Comparison of ENCODE assay signal across 6 mouse cellular contexts in the genomic region with DNA sequence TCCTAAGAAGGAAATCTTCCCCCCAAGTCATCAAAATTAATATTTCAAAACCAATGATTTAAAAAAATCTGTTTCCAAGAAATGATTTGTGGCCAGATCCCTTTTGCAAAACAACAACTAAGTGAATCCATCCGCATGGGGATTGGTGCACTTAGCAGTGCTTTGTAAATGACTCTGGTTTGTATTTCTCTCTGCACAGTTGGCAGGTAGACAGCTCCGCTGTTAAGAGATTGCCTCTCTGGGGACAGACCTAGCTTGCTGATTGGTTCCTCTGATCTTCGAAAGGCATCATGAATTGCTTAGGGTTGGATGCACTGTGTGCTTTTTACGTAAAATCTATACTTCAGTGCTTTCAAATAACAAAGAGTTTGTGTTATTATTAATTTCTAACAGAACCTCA.
DNase-seq lines count a peak whose midpoint lies in the region; ATAC-seq and TF ChIP-seq lines count a peak whose summit lies in the region.
"Not testable (repeated sequence)": the region's sequence is repeated elsewhere in the genome, so short reads cannot be mapped to it uniquely, and the experiment has no call there.

No protein-coding gene starts in this region.

- peaks cover 13% of the 10 kb centered on the region for H3K4me1 ChIP-seq in embryonic facial prominence, embryonic 14.5 days (ENCODE audit: control insufficient read depth, insufficient read depth, low read length)
- not testable (repeated sequence) for H3K4me1 ChIP-seq in forebrain, embryonic 14.5 days (ENCODE audit: control insufficient read depth, insufficient read depth, low read length); midbrain, embryonic 14.5 days (ENCODE audit: control insufficient read depth, insufficient read depth, low read length)

- not testable (repeated sequence) for TF ChIP-seq CTCF in brain, embryonic 14.5 days (IDR thresholded peaks at IDR 0.05; ENCODE audit: borderline replicate concordance, extremely low read depth, insufficient read depth, insufficient read length)

- H3K4me3 ChIP-seq in embryonic facial prominence, embryonic 14.5 days (ENCODE audit: low read depth, low read length); forebrain, embryonic 14.5 days (ENCODE audit: low read depth, low read length); midbrain, embryonic 14.5 days (replicated peaks; ENCODE audit: low read depth, low read length): not testable (repeated sequence)

- peak; percentile 68; the same call in 1 of the 2 replicates for ATAC-seq in embryonic facial prominence, embryonic 14.5 days (ENCODE audit: low read depth)
- ATAC-seq in forebrain, embryonic 14.5 days; midbrain, embryonic 14.5 days (ENCODE audit: low FRiP score, low TSS enrichment): not testable (repeated sequence)

- H3K27me3 ChIP-seq in embryonic facial prominence, embryonic 14.5 days (replicated peaks; ENCODE audit: control insufficient read depth, insufficient read depth, low read length); forebrain, embryonic 14.5 days (replicated peaks; ENCODE audit: control insufficient read depth, insufficient read depth, low read length); midbrain, embryonic 14.5 days (ENCODE audit: control insufficient read depth, insufficient read depth, low read length): not testable (repeated sequence)

- H3K9me3 ChIP-seq in embryonic facial prominence, embryonic 14.5 days (ENCODE audit: control insufficient read depth, low read length); forebrain, embryonic 14.5 days (replicated peaks; ENCODE audit: control insufficient read depth, low read length); midbrain, embryonic 14.5 days (ENCODE audit: control insufficient read depth, low read length): not testable (repeated sequence)

- not testable (repeated sequence) for H3K9ac ChIP-seq in embryonic facial prominence, embryonic 14.5 days (ENCODE audit: low read depth, low read length); forebrain, embryonic 14.5 days (ENCODE audit: low read length); midbrain, embryonic 14.5 days (replicated peaks; ENCODE audit: low read length)

- not testable (repeated sequence) for H3K4me2 ChIP-seq in embryonic facial prominence, embryonic 14.5 days (ENCODE audit: low read depth, low read length); forebrain, embryonic 14.5 days (ENCODE audit: low read length); midbrain, embryonic 14.5 days (ENCODE audit: low read length)

- 46% methylated on average over 4 of the region's 4 CpGs for WGBS in embryonic facial prominence, embryonic 14.5 days
- 74% methylated on average over 4 of the region's 4 CpGs for WGBS in forebrain, embryonic 14.5 days
- 73% methylated on average over 4 of the region's 4 CpGs for WGBS in midbrain, embryonic 14.5 days

- H3K27ac ChIP-seq in embryonic facial prominence, embryonic 14.5 days (replicated peaks; ENCODE audit: low read depth, low read length); forebrain, embryonic 14.5 days (ENCODE audit: low read depth, low read length); midbrain, embryonic 14.5 days (replicated peaks; ENCODE audit: low read depth, low read length): not testable (repeated sequence)

- not testable (repeated sequence) for TF ChIP-seq POLR2A in brain, embryonic 14.5 days (IDR thresholded peaks at IDR 0.05; ENCODE audit: borderline replicate concordance, extremely low read depth, insufficient read depth, insufficient read length, poor library complexity, severe bottlenecking)

- H3K36me3 ChIP-seq in embryonic facial prominence, embryonic 14.5 days (ENCODE audit: control insufficient read depth, insufficient read depth, low read length); forebrain, embryonic 14.5 days (ENCODE audit: control insufficient read depth, insufficient read depth, low read length); midbrain, embryonic 14.5 days (ENCODE audit: control insufficient read depth, insufficient read depth, low read length): not testable (repeated sequence)

- peak; percentile 36 for DNase-seq in NIH3T3 (ENCODE audit: low read depth)
- peak; percentile 67 for DNase-seq in brain, embryonic 14.5 days (ENCODE audit: low read depth)
- peak; percentile 86 for DNase-seq in embryonic facial prominence, embryonic 14.5 days (ENCODE audit: low spot score)
- DNase-seq in forebrain, embryonic 14.5 days (ENCODE audit: low spot score), result peak; percentile 31
- DNase-seq in midbrain, embryonic 14.5 days, result peak; percentile 30
- DNase-seq in retina, embryonic 14.5 days (ENCODE audit: low spot score), result peak; percentile 21

Comparison
In these comparisons a context has a peak if more than half of its experiments do, and no peak if none do; other contexts are left out.
1. DNase-seq: peak in every context shown above with its lines; median percentile 86 in embryonic facial prominence, embryonic 14.5 days; 67 in brain, embryonic 14.5 days; 36 in NIH3T3; 31 in forebrain, embryonic 14.5 days; 30 in midbrain, embryonic 14.5 days; 21 in retina, embryonic 14.5 days.